Mouse (Mus musculus): ENCODE results near the gene Zzz3.

DNA sequence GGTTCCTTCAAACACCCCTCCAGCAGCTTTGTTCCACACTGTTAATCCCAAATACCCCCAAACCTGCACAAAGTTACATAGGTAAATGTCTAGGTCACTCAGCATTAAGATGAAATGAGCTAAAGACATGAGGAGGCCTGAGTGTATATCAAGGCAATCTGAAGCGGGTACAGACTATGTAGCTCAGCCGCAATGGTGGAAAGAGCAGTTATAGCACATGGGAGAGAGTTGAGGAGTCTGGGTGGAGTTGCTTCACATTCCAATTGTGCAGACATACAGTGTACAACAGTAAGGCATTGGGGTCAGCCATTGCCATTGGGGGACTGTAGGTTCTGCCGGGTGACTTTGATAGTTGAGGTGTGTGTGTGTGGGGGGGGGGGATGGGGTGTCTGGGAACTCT, 69.2 kb downstream of the Zzz3 start:
- TF ChIP-seq EP300 (IDR thresholded peaks at IDR 0.05; ENCODE audit: low read depth): no peak
- TF ChIP-seq CTCF (IDR thresholded peaks at IDR 0.05; ENCODE audit: low read depth): no peak

Measured in heart, postnatal 0 days (tissue).